Mouse (Mus musculus) midbrain, postnatal 0 days (tissue): ENCODE results near the gene Olfr684. TPM values are rescaled to one million over a fixed set of nuclear protein-coding genes. Genes with fewer than 3 reads are reported as not detected.

Source experiments
- ATAC-seq: fragments of 200-750 bp; cut with Nextera tagmentation; 2 replicates; pipeline ENCODE4 v1.8.0; 2017; ENCODE audit warnings: moderate number of reproducible peaks, mild to moderate bottlenecking, moderate TSS enrichment, moderate library complexity; ENCODE audit not compliant: low FRiP score
- DNase-seq: peaks from one replicate; pipeline ENCODE4 v3.0.0-alpha.2; 2015; ENCODE audit warnings: low spot score
- H3K27ac ChIP-seq: fragments of 300-500 bp; sonication (generic); 2 replicates; pipeline ENCODE4 v1.5.1; 2014; ENCODE audit warnings: low read depth, mild to moderate bottlenecking, low read length, mixed read lengths
- H3K27me3 ChIP-seq: fragments of 300-500 bp; sonication (generic); 2 replicates; pipeline ENCODE4 v1.6.1; 2014; ENCODE audit warnings: low read length, control low read depth, mixed read lengths; ENCODE audit not compliant: insufficient read depth
- H3K36me3 ChIP-seq: fragments of 300-500 bp; sonication (generic); 2 replicates; pipeline ENCODE4 v1.6.1; 2014; ENCODE audit warnings: low read length, control low read depth, mixed read lengths; ENCODE audit not compliant: insufficient read depth
- H3K4me1 ChIP-seq: fragments of 300-500 bp; sonication (generic); 2 replicates; pipeline ENCODE4 v1.6.1; 2014; ENCODE audit warnings: mild to moderate bottlenecking, control low read depth, antibody characterized with exemption, low read length, mixed read lengths; ENCODE audit not compliant: insufficient read depth
- H3K4me2 ChIP-seq: fragments of 300-500 bp; sonication (generic); 2 replicates; pipeline ENCODE4 v1.6.1; 2014; ENCODE audit warnings: low read depth, mild to moderate bottlenecking, low read length, mixed read lengths; ENCODE audit not compliant: poor library complexity, severe bottlenecking
- H3K4me3 ChIP-seq: fragments of 300-500 bp; sonication (generic); 2 replicates; pipeline ENCODE4 v1.5.1; 2014; ENCODE audit warnings: low read depth, mild to moderate bottlenecking, low read length, moderate library complexity
- H3K9ac ChIP-seq: fragments of 300-500 bp; sonication (generic); replicated peaks from 2 replicates; pipeline ENCODE4 v1.6.1; 2014; ENCODE audit warnings: mild to moderate bottlenecking, low read length, moderate library complexity, mixed read lengths; ENCODE audit not compliant: poor library complexity, severe bottlenecking
- H3K9me3 ChIP-seq: fragments of 300-500 bp; sonication (generic); 2 replicates; pipeline ENCODE4 v1.6.1; 2016; ENCODE audit warnings: low read length, control low read depth
- CTCF ChIP-seq: IDR thresholded peaks from 2 replicates; pipeline ENCODE4 v1.5.1; 2016; ENCODE audit warnings: antibody characterized with exemption, mild to moderate bottlenecking
- WGBS: fragments of 180-500 bp; shearing (Covaris S2); extraction: QIAGEN DNeasy Blood & Tissue Kit; methylation state at CpG from one replicate; pipeline ENCODE4 v1.1.7; 2014; 5-methylcytosine and 5-hydroxymethylcytosine counted together
- polyA plus RNA-seq: library from polyadenylated mRNA; unstranded; fragments of >200 nt; fragmentation: Nextera tagmentation; extraction: Ambion mirVana; gene quantifications from 2 replicates; pipeline ENCODE4 v1.2.1, GENCODE M21; 2015
- total RNA-seq: library from RNA; depleted of rRNA; stranded (reverse); fragments of >200 nt; gene quantifications from 2 replicates; pipeline ENCODE4 v1.2.3, GENCODE M21; 2014; rRNA removed

Gene Olfr684
- total RNA-seq (not detected in 2 replicates), polyA plus RNA-seq (not detected in 2 replicates)

DNA sequence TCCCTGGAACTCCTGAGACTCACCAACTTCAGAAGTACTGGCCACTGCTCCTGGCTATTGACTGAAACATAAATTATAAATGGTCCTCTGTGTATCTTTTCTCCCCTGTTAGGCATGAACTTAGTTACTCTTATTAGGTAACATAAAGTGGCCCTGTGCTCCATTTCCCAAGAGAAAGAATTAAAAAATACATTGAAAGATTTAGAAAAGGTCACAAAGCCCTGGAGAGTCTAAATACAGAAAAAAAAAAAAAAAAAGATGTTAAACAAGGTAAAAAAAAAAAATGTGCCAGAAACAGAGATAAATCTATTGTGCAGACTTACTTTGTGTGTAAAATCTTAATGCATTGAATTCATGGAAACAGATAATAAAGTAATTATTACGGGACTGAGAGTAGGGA, at the start of gene Olfr684:
TSS of gene Olfr684 (minus strand) at position 101 of the 400 bp plus-strand sequence.
- Histone ChIP-seq H3K4me2 (no peak within 1 kb of the TSS), H3K4me3 (no peak within 1 kb of the TSS), H3K9me3 (no peaks in the 10 kb centered on the region), H3K9ac (no peak within 1 kb of the TSS), H3K27ac (no peak within 1 kb of the TSS), H3K27me3 (no peaks in the 10 kb centered on the region), H3K4me1 (no peaks in the 10 kb centered on the region), H3K36me3 (no peaks in the 10 kb centered on the region)
- TF ChIP-seq CTCF, result no peak
- ATAC-seq, result no peak
- WGBS, result 75% methylated on average over 1 of the region's 1 CpGs
- no peak for DNase-seq

GRCm38 (mm10) chr7:105207385-105207784, 43.9 kb upstream of the Olfr684 start, which contains the start of gene Olfr686:
TSS of gene Olfr686 (minus strand) at chr7:105207485.
- no peak for TF ChIP-seq CTCF
- Histone ChIP-seq H3K4me2 (no peak within 1 kb of the TSS), H3K4me3 (no peak within 1 kb of the TSS), H3K9me3 (no peaks in the 10 kb centered on the region), H3K27me3 (no peaks in the 10 kb centered on the region), H3K4me1 (no peaks in the 10 kb centered on the region), H3K9ac (no peak within 1 kb of the TSS), H3K27ac (no peak within 1 kb of the TSS), H3K36me3 (no peaks in the 10 kb centered on the region)
- ATAC-seq, result no peak
- DNase-seq, result no peak

DNA sequence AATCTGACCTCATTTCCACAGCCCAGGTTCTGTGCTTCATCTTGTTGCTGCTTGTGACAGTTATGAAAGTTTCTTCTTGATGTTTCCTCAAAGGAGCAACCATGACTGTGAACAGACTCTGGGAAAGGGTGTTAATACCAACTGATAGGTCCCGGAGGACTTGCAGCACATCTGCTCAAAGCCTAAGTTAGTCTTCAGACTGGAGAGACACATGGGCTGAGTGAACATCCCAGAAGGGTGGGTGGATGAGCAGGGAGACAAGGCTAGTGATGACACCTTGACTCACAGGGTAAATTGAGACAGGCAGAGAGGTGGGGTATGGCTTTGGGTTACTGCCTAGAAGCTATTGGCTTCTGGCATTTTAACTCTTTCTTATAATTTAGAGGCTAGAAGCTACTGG, 22.5 kb upstream of the Olfr684 start, which contains the start of gene Olfr685:
TSS of gene Olfr685 (minus strand) at position 101 of the 400 bp plus-strand sequence.
- no peak within 1 kb of the TSS for H3K4me2 ChIP-seq
- ATAC-seq (no peak), DNase-seq (peak; percentile 1)
- 93% methylated on average over 1 of the region's 1 CpGs for WGBS
- no peak within 1 kb of the TSS for H3K9ac ChIP-seq
- no peak within 1 kb of the TSS for H3K27ac ChIP-seq
- H3K4me3 ChIP-seq, result no peak within 1 kb of the TSS
- no peaks in the 10 kb centered on the region for H3K27me3 ChIP-seq
- H3K4me1 ChIP-seq, result no peaks in the 10 kb centered on the region
- no peaks in the 10 kb centered on the region for H3K36me3 ChIP-seq
- TF ChIP-seq CTCF, result no peak
- no peaks in the 10 kb centered on the region for H3K9me3 ChIP-seq

GRCm38 (mm10) chr7:105170773-105171172, 7.3 kb upstream of the Olfr684 start:
- TF ChIP-seq CTCF, result peak; percentile 88
- H3K9ac ChIP-seq, result no peak overlapping the region
- 46% methylated on average over 4 of the region's 4 CpGs for WGBS
- no peaks in the 10 kb centered on the region for H3K4me1 ChIP-seq
- H3K36me3 ChIP-seq, result no peaks in the 10 kb centered on the region
- no peaks in the 10 kb centered on the region for H3K9me3 ChIP-seq
- DNase-seq (peak; percentile 70), ATAC-seq (peak; percentile 54; the same call in 1 of the 2 replicates)
- H3K4me3 ChIP-seq, result no peak overlapping the region
- H3K27me3 ChIP-seq, result no peaks in the 10 kb centered on the region
- H3K4me2 ChIP-seq, result no peak overlapping the region
- H3K27ac ChIP-seq, result no peak overlapping the region

DNA sequence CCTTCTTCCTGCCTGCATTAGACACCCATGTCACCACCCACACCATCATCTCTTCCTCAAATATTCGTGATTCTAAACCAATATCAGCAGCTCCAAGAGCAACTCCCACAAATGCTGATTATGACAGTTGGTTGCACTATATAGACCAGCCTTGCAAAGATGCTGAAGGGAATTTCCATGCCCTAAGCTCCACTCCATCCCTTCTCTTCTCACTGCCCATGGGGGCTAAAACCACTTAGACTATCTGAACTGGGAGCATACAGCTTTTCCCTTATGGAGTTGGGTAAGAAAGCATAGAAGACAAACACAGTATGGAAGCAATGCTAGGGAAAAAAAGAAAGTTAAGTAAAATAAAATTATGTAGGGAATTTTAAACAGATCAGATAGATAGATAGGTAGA, 16.5 kb downstream of the Olfr684 start, which contains the start of gene Olfr683:
TSS of gene Olfr683 (minus strand) at position 101 of the 400 bp plus-strand sequence.
- Histone ChIP-seq H3K9me3 (no peaks in the 10 kb centered on the region), H3K36me3 (no peaks in the 10 kb centered on the region), H3K4me2 (no peak within 1 kb of the TSS), H3K4me3 (no peak within 1 kb of the TSS), H3K27ac (no peak within 1 kb of the TSS), H3K27me3 (no peaks in the 10 kb centered on the region), H3K4me1 (no peaks in the 10 kb centered on the region), H3K9ac (no peak within 1 kb of the TSS)
- DNase-seq (no peak), ATAC-seq (no peak)
- WGBS, result 79% methylated on average over 1 of the region's 1 CpGs
- TF ChIP-seq CTCF, result no peak

GRCm38 (mm10) chr7:105141275-105141674, 22.2 kb downstream of the Olfr684 start:
- TF ChIP-seq CTCF, result no peak
- ATAC-seq (no peak), DNase-seq (no peak)
- WGBS, result 87% methylated on average over 2 of the region's 2 CpGs
- H3K36me3 ChIP-seq, result no peaks in the 10 kb centered on the region
- no peak overlapping the region for H3K27ac ChIP-seq
- no peaks in the 10 kb centered on the region for H3K9me3 ChIP-seq
- no peaks in the 10 kb centered on the region for H3K4me1 ChIP-seq
- no peak overlapping the region for H3K4me3 ChIP-seq
- H3K27me3 ChIP-seq, result no peaks in the 10 kb centered on the region
- H3K4me2 ChIP-seq, result no peak overlapping the region
- H3K9ac ChIP-seq, result no peak overlapping the region
